Mouse (Mus musculus): Measurements from ENCODE around the gene Prss56.

The Prss56 gene

DNA sequence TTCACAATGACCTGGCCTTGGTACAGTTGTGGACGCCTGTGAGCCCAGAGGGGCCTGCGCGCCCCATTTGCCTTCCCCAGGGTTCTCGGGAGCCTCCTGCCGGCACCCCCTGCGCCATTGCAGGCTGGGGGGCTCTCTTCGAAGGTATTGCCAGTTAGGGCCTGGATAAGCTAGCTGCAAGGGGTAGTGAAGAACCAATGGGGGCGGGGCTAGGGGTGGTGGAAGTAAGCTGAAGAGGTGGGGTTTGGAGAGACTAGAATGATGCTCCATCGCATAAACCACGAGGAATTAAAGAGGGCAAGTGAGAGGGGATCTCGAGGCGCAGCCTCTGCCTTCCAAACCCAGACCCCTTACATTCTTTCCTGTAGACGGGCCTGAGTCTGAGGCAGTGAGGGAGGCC, 2.4 kb downstream of the Prss56 start:
- DNase-seq (ENCODE audit: low read depth) = peak; percentile 23

DNA sequence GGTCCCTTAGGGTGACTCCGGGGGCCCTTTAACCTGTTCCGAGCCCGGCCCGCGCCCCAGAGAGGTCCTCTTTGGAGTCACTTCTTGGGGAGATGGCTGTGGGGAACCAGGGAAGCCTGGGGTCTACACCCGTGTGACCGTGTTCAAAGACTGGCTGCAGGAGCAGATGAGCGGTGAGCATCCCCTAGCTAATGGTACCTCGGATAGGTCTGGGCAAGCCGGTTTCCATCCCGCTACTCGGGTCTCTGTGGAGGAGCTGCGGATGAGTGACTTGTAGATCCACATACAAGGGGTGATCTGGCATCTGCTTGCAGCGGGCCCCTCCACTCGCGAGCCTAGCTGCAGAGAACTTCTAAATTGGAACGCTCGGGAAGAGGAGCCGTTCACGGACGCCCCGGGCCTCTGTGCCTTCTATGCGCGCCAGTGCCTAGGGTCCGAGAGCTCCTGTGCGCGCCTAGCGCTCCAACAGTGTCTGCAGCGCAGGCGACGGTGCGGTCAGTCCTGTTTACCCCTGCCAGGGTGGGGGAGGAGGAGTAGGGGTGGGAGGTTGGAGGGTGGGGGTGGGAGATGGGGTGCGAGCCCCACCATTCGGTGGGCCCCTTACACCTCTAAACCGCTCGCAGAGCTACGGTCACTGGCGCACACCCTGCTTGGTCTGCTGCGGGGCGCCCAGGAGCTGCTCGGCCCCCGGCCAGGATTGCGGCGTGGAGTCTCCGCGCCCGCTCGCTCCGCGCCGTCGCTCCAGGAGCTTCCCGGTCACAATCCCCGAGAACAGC, 3.3 kb downstream of the Prss56 start:
- DNase-seq (ENCODE audit: low read depth) = peak; percentile 40

DNA sequence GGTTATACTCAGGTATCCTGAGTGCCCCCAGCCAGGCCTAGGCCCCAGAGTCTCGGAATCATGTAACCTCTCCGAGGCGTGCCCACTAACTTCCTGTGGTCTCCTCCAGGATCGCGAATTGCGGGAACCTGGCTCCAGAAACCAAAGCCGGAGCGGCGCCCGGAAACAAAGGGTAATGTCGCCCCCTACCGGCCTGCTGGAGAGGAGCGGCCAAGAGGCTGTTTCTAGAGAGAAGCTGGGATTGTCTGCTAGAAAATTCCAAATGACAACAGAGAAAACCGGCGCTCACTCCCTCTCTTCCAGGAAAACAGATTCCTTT, 3.9 kb downstream of the Prss56 start:
- DNase-seq (ENCODE audit: low read depth) = peak; percentile 77

DNA sequence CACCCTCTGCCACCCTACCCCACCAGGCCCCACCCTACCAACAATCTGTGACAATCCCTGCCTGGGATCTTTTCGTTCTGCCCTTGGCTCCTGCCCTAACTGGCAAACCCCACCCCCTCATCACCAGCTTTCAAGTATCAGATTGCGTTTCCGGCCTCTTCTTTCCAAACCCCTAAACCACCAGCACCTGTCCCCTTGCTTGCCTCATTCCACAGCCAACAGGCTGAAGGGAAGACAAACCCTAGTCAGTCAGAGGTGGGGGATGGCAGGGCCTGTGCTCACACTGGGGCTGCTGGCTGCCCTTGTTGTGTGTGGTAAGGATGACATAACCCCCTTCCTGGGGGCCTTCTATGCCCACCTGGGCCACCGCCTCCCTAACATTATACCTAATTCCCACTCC, 7.3 kb downstream of the Prss56 start, which contains the start of gene Chrnd:
Gene Chrnd, plus strand, starts transcription at position 179 of the 400 bp plus-strand sequence.
- DNase-seq (ENCODE audit: low read depth) = no peak

DNA sequence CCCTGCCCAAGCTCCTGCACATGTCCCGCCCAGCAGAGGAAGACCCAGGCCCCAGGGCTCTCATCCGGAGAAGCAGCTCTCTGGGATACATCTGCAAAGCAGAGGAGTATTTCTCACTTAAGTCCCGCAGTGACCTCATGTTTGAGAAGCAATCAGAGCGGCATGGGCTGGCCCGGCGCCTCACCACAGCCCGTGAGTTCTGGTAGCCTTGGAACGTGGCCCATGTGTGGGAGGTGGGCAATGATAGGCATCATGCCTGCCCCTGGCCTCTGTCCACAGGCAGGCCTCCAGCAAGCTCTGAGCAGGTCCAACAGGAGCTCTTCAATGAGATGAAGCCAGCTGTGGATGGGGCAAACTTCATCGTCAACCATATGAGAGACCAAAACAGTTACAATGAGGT, 14.2 kb downstream of the Prss56 start:
- DNase-seq (ENCODE audit: low read depth) = no peak

DNA sequence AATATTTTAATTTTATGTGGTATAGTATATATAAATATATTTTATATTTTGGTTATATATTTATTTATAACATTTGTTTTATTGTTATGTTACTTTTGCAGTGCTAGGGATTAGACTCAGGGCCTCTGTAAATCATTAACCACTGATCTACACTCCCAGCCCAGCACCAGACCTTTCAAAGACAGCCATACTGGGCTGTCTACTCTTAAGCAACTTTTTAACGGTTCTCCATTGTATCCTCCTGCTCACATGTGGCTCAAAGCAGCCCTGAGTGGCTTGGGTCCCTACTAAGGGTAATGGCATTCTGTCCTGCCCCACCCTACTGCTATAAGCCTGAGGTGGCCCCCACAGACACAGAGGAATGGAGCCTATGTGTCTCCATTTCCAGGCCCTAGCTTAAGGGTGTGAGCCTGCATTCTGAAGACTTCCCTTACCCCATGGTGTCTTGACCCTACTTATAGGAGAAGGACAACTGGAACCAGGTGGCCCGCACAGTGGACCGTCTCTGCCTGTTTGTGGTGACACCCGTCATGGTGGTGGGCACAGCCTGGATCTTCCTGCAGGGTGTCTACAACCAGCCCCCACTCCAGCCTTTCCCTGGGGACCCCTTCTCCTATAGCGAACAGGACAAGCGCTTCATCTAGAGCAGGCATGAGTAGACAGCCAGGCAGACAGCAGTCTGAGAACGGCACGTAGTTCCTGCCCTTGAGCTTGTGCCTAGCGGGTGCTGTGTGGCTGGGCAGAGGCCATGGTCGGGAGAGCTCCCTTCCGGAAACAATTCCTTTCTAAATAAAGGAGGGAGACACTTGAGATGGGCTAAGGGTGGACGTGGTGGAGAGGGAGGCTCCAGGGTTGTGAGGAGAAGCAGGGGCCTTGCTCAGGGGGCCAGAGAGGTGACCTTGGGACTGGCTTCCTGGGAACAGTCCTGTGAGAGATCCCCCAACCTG, 15.3 kb downstream of the Prss56 start:
- no peak for DNase-seq (ENCODE audit: low read depth)

DNA sequence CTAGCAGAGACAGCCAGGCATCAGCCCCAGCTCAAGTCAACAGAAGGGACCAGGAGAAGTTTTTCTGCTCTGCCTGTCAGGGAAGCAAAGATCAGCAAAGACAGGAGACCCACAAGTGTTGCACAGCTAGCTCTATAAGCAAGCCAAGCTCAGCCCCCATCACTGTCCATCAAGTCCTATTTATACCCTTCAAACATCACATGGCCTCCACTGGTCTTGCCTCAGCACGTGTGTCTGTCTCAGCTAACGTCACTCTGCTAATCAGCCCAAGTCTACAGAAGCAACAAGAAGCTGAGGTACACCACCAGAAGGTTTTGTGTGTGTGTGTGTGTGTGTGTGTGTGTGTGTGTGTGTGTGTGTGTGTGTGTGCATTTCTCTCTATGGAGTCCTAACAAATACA, 17.7 kb downstream of the Prss56 start:
- DNase-seq (ENCODE audit: low read depth) = no peak

DNA sequence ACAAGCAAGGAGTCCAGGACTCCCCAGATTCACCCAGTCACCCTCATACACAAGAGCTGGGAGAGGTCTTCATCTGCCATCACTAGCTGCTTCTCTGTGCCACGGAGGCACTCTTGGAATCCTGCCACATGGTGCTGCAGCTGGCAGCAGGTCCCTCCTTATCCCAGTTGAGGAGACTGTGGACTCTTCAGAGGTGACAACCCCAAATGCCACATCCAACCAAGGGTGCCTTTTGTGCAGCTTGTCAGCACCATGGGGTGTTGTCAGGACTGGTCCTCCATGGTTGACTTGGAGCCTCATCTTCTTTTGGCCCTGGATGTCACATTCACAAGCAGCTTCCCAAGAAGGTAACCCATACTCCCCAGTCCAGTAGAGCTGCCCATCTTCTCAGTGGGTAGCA, 18.7 kb downstream of the Prss56 start:
- no peak for DNase-seq (ENCODE audit: low read depth)

DNA sequence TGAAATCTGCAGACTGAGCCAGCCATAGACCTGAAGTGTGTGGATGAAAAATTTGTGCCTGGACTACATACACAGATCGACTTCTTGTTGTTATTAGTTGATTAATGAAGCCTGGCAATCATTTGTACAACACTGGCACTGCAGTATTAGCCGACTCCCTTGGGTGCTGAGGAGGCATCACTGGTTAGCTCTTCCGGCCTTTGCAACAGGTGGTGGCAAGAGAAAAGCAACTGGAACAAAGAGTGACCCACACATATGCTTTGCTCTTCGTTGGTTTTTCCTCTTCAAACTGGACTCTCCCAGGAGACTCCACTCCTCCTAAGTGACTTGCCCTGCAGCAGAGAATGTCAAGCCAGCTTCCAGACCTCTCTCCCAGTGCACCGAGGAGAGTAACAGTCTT, 20.7 kb downstream of the Prss56 start:
- no peak for DNase-seq (ENCODE audit: low read depth)

DNA sequence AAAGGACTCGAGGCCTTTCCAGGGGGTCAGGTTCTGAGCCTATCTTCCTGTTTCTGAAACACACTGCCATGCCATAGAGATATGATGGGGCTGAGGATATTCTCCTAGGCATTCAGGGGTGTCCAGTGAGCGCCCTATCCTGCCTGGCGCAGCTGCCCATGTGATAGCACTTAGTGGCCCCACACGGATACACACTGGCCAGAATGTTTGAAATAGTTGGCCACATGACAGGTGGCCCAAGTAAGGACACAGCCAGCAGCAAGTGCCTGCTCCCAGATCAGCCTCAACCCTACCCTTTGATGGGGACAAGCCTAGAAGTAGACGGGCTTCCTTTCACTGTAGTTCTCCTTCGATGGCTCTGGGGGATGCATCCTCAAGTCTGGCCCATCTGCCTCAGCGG, 21.4 kb downstream of the Prss56 start, which contains the start of gene Chrng:
Gene Chrng, plus strand, starts transcription at position 193 of the 400 bp plus-strand sequence.
- DNase-seq (ENCODE audit: low read depth) = no peak

DNA sequence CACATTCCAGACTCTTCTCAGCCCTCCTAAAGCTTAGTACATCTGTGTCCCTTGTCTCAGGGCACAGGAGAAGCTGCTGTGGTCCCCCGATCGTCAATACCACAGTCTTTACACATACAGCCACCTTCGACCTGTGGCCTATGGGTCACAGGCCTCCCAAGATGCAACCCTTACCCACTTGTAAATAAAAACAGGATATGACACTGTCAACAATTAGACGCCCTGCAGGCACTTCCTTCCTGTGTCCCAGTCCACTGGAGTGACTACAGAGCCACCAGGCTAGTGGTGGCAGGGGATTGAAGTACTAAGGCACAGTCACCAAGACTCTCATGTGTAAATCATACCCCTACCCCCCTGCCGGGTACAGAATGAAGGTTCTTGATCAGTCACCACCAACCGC, 21.9 kb downstream of the Prss56 start:
- DNase-seq (ENCODE audit: low read depth) = no peak

DNA sequence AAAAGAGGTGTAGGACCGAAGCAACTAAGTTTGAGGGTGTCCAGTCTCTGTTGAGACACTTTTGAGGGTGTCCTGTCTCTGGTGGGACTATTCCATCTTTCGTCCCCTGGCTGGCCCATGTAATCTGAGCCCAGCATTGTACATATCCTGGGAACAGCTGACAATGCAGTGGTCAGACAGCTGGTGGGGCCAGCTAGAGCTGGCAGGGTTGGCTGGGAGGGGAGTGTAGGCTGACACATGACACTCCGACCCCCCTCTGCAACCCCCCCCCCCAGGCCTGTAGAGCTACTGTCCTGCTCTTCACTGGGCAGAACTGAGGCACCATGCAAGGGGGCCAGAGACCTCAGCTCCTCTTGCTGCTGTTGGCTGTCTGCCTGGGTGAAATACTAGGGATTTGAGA, 22.4 kb downstream of the Prss56 start:
- DNase-seq (ENCODE audit: low read depth) = no peak

DNA sequence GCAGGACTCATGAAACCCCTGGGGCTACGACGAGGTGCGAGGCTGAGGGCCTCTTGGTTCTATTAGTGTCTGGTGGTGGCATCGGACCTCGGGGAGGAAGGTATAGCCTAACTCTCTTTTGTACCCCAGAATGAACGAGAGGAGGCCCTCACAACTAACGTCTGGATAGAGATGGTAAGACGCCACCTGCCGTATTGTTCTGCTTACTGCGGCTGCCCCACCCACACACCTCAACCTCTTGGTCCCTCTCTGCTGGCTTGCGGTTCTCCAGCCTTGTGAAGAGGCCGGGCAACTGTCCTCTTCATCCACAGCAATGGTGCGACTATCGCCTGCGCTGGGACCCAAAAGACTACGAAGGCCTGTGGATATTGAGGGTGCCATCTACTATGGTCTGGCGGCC, 23.2 kb downstream of the Prss56 start:
- DNase-seq (ENCODE audit: low read depth) = peak; percentile 21

DNA sequence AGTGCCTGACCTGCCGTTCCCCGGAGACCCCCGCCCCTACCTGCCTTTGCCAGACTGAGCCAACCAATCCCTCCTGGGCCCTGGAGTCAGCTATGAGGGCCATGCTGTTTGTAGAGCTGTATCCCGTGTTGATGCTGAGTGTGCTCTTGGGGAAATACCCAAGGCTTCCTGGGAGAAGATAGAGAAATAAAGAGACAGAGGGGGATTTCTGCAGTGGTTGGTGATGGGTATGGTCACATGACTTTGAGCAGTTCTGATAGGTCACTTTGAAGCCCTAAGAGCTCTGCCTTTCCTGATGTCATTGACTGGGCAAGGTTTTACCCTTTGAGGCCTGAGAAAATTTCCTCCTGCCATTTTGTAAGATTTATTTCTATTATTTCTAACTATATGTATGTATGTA, 28.3 kb downstream of the Prss56 start:
- no peak for DNase-seq (ENCODE audit: low read depth)

DNA sequence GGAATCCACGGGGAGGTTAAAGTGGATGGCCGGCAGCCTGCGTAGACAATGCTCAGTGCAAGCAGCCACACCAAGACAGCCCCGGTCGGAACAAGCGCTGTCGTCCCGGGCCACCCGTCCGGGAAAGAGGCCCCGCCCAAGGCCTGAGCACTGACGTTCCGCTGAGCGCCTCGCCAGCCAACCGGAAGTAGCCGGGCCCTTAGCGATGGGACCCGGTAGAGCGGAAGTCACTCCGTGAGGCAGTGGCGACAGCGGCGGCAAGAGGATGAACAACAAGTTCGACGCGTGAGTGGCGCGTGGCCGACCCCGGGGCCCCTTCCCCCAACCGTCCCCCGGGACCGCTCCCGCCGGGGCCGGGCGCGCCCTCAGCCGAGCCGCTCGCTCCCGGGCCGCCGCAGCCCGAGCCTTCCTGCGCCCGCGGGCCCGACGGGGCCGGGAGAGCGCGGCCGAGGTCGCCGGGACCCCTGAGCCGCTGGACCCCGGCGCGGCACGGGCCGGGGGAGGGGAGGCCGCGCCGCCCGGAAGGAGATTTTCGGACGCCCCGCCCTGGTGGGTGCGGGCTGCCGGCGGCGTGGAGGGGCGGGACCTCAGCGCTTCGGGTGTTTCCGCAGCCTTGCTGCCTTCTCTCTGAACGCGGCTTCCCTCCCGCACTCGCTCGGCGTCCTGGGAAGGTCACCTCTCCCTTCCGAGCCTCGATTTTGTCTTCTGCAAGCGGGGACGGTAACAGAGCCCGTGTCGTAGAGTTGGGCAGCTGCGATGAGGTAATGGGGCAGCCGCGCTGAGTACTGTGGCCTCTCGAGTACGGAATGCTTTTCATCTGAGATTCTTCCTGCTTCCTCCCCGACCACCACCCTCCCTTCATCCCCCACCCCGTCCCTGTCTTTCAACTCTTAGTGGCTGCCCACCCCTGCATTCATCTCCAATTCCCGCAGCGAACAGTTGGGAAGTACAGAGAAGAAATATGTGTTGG, 30.9 kb downstream of the Prss56 start, which contains the start of gene Eif4e2:
Gene Eif4e2, plus strand, starts transcription at position 180 of the 970 bp plus-strand sequence.
- DNase-seq (ENCODE audit: low read depth) = peak; percentile 94

DNA sequence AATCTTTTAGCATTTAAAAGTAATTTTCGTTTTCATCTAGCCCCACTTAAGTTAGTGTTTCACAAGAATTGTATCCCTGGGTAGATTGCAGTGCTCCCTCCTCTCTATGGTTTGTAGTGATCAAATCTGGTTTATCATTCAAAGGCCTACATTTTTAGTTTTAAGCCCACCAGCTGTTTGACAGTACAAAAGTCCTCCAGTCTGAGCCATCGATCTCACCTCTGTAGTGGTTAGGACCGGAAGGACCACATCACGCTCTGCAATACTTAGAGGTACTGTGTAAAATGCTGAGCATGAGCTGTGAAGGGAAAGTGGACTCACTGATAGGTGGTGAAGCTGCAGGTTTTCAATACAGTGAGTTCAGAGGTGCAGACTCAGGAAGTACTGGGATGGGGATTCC, 31.6 kb downstream of the Prss56 start:
- DNase-seq (ENCODE audit: low read depth) = peak; percentile 58

DNA sequence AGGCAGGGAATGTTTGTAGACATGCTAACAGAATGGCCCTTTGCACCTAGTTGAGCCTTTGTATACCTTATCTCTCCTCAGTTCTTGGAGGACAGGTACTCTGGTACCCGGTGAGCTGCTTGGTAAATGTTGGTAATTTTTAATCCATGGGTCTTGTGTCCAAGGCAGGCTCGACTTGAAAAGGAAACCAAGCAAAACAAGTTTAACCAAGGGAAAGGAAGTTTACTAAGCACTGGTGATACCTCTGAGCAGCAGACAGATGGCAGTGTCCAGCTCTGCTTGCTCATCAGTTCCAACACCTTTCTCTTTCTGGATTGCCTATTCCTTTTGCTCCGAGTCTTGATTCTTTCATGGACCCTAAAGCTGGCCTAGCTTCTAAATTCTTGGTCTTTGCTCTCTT, 34.8 kb downstream of the Prss56 start:
- DNase-seq (ENCODE audit: low read depth) = peak; percentile 49

DNA sequence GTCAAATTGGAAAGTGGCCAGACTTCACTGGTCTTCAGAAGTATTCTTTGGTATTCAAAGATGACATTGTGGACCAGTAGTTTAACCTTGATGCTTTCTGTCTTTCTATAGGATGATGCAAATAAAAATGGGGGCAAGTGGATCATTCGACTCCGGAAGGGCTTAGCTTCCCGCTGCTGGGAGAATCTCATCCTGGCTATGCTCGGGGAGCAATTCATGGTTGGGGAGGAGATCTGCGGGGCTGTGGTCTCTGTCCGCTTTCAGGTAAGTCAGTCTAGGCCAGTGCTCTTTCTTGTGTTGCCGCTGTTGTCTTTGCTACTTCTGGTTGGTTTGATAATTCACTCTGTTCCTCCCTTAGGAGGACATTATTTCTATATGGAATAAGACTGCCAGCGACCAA, 42.6 kb downstream of the Prss56 start:
- no peak for DNase-seq (ENCODE audit: low read depth)

DNA sequence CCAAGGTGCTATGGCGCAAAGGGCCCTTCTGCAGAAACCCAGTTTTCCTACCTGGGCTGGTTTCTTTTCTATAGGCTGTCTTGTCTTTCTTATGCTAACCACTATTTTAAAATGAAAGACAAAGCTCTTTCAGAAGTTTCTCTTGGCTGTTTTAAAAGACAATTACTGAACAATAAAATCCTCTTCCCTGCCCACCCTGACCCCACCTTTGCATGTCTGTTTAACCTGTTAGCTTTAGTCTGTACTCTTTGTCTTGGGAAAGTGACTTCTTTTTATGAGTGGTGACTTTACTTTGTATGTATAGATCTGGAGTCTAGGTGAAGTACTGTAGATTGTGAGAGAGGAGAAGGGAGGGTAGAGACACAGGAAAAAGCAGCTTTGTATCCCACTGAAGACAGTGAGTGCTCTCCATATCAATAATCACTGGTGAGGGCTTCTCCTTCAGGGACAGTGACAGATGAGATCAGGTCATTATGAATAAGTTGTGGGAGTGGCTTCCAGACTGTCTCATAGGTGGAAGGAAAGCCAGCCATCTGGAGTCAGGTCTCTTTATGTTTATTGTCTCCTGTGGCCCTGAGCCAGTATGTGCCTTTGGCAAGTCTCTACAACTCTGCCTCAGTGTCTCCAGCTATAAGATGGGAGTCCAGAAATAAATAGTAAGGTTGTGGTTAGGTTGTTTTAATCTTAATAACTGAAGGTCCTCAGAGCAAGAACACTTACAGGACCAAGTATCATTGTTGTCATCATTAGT, 43.5 kb downstream of the Prss56 start:
- DNase-seq (ENCODE audit: low read depth) = no peak

DNA sequence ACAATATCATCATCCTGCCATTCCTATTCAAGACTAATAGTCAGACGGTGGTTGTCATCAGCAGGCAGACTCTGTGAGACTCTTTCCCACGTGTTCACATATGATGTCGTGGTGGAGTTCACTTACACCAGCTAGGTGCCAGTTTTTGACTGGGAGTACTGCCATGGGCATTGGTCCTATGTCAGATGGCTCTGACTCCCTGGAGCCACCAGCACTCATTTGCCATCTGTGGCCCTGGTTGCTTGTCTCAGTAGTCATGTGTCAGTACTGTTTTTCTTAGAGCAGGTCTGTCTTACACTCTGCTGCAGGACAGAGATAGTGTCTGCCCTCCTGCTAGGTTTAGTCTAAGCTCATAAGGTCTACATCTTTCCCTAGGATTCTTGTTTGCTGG, 44.0 kb downstream of the Prss56 start:
- DNase-seq (ENCODE audit: low read depth) = no peak

DNA sequence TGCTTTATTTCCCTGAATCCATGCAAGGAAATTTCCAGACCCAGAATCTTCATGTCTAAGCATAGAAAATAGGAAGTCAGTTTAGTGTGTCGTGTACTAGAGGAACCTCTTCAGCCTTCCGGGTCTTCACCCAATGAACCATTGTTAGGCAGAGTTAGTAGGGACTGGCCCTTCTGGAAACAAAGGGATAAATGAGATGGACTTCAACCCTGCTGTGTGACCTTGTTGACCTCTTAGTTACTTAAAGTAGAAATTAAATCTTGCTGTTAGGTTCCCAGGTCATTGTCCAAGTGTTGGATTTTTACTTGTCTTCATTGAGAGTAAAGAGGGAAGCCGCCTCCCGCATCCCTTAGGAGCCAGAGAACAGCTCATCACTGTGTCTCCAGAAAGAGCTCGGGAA, 47.5 kb downstream of the Prss56 start:
- DNase-seq (ENCODE audit: low read depth) = no peak
